Mouse (Mus musculus) naive thymus-derived CD4-positive, alpha-beta T cell, adult 5 months (primary cell): ENCODE results near the gene Rin2. TPM values are rescaled to one million over a fixed set of nuclear protein-coding genes. Genes with fewer than 3 reads are reported as not detected.

ENCODE experiments used
- polyA plus RNA-seq: library from polyadenylated mRNA; unstranded; fragments of 100-300 nt; shearing (Covaris generic); gene quantifications from one replicate; pipeline ENCODE4 v1.2.1, GENCODE M21; 2017

Gene Rin2
- polyA plus RNA-seq = 0.78 TPM

DNA sequence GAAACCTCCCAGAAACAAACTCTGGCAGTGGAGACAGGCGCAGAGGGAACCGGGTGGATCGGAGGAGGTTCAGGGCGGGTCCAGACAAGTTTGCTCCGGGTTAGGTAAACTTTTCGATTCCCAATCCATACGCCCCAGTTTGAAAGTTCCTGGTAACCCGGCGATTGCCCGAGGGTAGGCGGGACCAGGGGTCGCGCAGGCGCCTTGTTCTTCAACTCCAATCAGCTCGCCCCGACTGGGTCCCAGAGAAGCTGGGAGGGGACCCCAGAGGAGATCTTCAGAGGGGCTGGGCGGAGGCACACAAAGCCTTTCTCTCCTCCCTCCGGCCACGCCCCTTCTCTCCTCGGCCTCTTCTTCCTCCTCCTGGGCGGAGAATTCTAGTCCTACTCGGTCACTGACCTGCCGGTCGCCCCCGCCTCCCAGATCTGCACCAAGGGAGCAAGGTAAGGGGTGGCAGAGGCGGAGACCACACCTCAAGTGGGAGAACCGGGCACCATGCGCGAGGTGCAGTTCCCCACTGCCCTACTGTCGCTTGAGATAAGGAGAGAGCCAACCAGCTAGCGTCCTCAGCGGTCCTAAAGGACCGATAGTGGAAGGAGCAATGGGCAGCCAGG is at the start of gene Rin2:
Gene Rin2, plus strand, starts transcription at position 74 of the 614 bp plus-strand sequence.

DNA sequence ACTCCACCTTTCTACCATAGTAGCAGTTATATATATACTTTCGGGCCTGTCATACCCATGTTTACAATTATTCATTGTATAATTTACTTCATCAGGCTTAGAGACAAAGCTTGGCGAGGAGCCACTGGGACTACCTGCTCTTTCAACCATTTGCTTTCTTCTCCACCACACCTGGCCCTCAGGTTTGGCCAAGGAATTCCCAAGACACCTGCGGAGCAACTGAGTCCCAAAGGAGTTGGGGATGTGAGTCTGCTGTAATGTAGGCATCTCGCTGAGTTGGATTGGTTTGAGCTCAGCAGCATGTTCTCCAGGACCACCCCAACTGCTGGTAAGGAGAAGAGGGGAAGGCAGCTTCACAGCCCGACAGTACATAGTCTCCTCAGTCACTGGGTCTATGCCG is 226.8 kb downstream of the Rin2 start, which contains the start of gene Naa20:
Gene Naa20, plus strand, starts transcription at position 239 of the 400 bp plus-strand sequence.

GRCm38 (mm10) chr2:145934339-145935231 is 259.6 kb downstream of the Rin2 start, which contains the start of the genes Cfap61 and Crnkl1:
Cfap61 (plus strand) TSS chr2:145934784.
Crnkl1 (minus strand) TSS chr2:145935014.

Other genes with a start within 250 kb of the Rin2 start
- 58.6 TPM for gene Naa20, start 226.9 kb downstream of the Rin2 start, polyA plus RNA-seq